Mouse (Mus musculus) heart, postnatal 0 days (tissue): ENCODE results near the gene BC052040.

Experiments used
- CTCF ChIP-seq: IDR thresholded peaks from 2 replicates; pipeline ENCODE4 v1.5.1; 2016; ENCODE audit warnings: antibody characterized with exemption, control low read depth, low read depth
- EP300 ChIP-seq: IDR thresholded peaks from 2 replicates; pipeline ENCODE4 v1.6.1; 2016; ENCODE audit warnings: antibody characterized with exemption, low read depth

GRCm38 (mm10) chr2:115583776-115584175, 2.3 kb downstream of the BC052040 start:
- TF ChIP-seq CTCF (no peak), EP300 (no peak)
